Mouse (Mus musculus): ENCODE measurements around the gene Klhl1. TPM values are rescaled to one million over a fixed set of nuclear protein-coding genes. Genes with fewer than 3 reads are reported as not detected.
A peak's percentile ranks its signal among the peaks of the same experiment; 100 is the strongest.

Klhl1 gene
- 0.05 TPM in 1 of 2 replicates, not detected in the other for polyA plus RNA-seq (2015; fragmentation: Nextera tagmentation; extraction: Ambion mirVana)

- no peak within 1 kb of the TSS for H3K27ac ChIP-seq (replicated peaks)
- H3K9me3 ChIP-seq, result no peaks in the 10 kb centered on the region
- H3K4me2 ChIP-seq, result peak within 1 kb of the TSS; percentile 88
- H3K9ac ChIP-seq, result peak within 1 kb of the TSS; percentile 67
- 46% methylated on average over 13 of the region's 13 CpGs for WGBS
- no peaks in the 10 kb centered on the region for H3K36me3 ChIP-seq
- no peak for ATAC-seq (ENCODE audit: extremely low read depth, insufficient number of reproducible peaks, low FRiP score, low TSS enrichment)
- peak within 1 kb of the TSS; percentile 58 for H3K4me3 ChIP-seq
- peaks cover 23% of the 10 kb centered on the region for H3K27me3 ChIP-seq (replicated peaks)
- peaks cover 16% of the 10 kb centered on the region; the same call in 1 of the 2 replicates for H3K4me1 ChIP-seq
These were observed at the start of gene Klhl1 for GRCm38 (mm10) chr14:96518954-96519682. Gene Klhl1 (minus strand): TSS chr14:96519102.

GRCm38 (mm10) chr14:96553668-96554067 lies 34.8 kb upstream of the Klhl1 start:
- ATAC-seq (ENCODE audit: extremely low read depth, insufficient number of reproducible peaks, low FRiP score, low TSS enrichment), result no peak
- Histone ChIP-seq H3K27me3 (replicated peaks) (no peaks in the 10 kb centered on the region), H3K27ac (replicated peaks) (no peak overlapping the region), H3K9ac (no peak overlapping the region), H3K36me3 (no peaks in the 10 kb centered on the region), H3K4me2 (no peak overlapping the region), H3K4me1 (no peaks in the 10 kb centered on the region), H3K9me3 (no peaks in the 10 kb centered on the region), H3K4me3 (no peak overlapping the region)
- WGBS, result 77% methylated on average over 2 of the region's 2 CpGs

- Histone ChIP-seq H3K4me1 (peaks cover 16% of the 10 kb centered on the region; the same call in 1 of the 2 replicates), H3K27me3 (replicated peaks) (peaks cover 23% of the 10 kb centered on the region), H3K27ac (replicated peaks) (no peak overlapping the region), H3K4me2 (peak overlapping the region; percentile 88), H3K4me3 (peak overlapping the region; percentile 58), H3K36me3 (no peaks in the 10 kb centered on the region), H3K9me3 (no peaks in the 10 kb centered on the region), H3K9ac (peak overlapping the region; percentile 67)
- 2% methylated on average over 35 of the region's 35 CpGs for WGBS
- no peak for ATAC-seq (ENCODE audit: extremely low read depth, insufficient number of reproducible peaks, low FRiP score, low TSS enrichment)
These were observed 550 bp downstream of the Klhl1 start for GRCm38 (mm10) chr14:96518151-96518953.

- Histone ChIP-seq H3K4me2 (peak overlapping the region; percentile 88), H3K27me3 (replicated peaks) (peaks cover 23% of the 10 kb centered on the region), H3K9me3 (no peaks in the 10 kb centered on the region), H3K4me1 (peaks cover 16% of the 10 kb centered on the region; the same call in 1 of the 2 replicates), H3K4me3 (peak overlapping the region; percentile 58), H3K9ac (peak overlapping the region; percentile 67), H3K27ac (replicated peaks) (no peak overlapping the region), H3K36me3 (no peaks in the 10 kb centered on the region)
- no peak for ATAC-seq (ENCODE audit: extremely low read depth, insufficient number of reproducible peaks, low FRiP score, low TSS enrichment)
- 9% methylated on average over 9 of the region's 9 CpGs for WGBS
These were observed 1.2 kb downstream of the Klhl1 start for GRCm38 (mm10) chr14:96517727-96518126.

GRCm38 (mm10) chr14:96499936-96500335 lies 19.0 kb downstream of the Klhl1 start:
- H3K9me3 ChIP-seq, result no peaks in the 10 kb centered on the region
- no peak overlapping the region for H3K4me2 ChIP-seq
- H3K27me3 ChIP-seq (replicated peaks), result no peaks in the 10 kb centered on the region
- H3K36me3 ChIP-seq, result no peaks in the 10 kb centered on the region
- H3K4me1 ChIP-seq, result no peaks in the 10 kb centered on the region
- no peak overlapping the region for H3K27ac ChIP-seq (replicated peaks)
- no peak overlapping the region for H3K9ac ChIP-seq
- H3K4me3 ChIP-seq, result no peak overlapping the region
- 66% methylated on average over 2 of the region's 2 CpGs for WGBS
- no peak for ATAC-seq (ENCODE audit: extremely low read depth, insufficient number of reproducible peaks, low FRiP score, low TSS enrichment)

GRCm38 (mm10) chr14:96471812-96472211 lies 47.1 kb downstream of the Klhl1 start:
- H3K9ac ChIP-seq, result no peak overlapping the region
- 77% methylated on average over 2 of the region's 2 CpGs for WGBS
- H3K27ac ChIP-seq (replicated peaks), result no peak overlapping the region
- H3K27me3 ChIP-seq (replicated peaks), result no peaks in the 10 kb centered on the region
- H3K36me3 ChIP-seq, result no peaks in the 10 kb centered on the region
- no peak overlapping the region for H3K4me2 ChIP-seq
- no peak overlapping the region for H3K4me3 ChIP-seq
- H3K4me1 ChIP-seq, result no peaks in the 10 kb centered on the region
- no peaks in the 10 kb centered on the region for H3K9me3 ChIP-seq
- ATAC-seq (ENCODE audit: extremely low read depth, insufficient number of reproducible peaks, low FRiP score, low TSS enrichment), result no peak

GRCm38 (mm10) chr14:96471336-96471735 lies 47.6 kb downstream of the Klhl1 start:
- Histone ChIP-seq H3K9me3 (no peaks in the 10 kb centered on the region), H3K9ac (no peak overlapping the region), H3K4me1 (no peaks in the 10 kb centered on the region), H3K27ac (replicated peaks) (no peak overlapping the region), H3K36me3 (no peaks in the 10 kb centered on the region), H3K27me3 (replicated peaks) (no peaks in the 10 kb centered on the region), H3K4me3 (no peak overlapping the region), H3K4me2 (no peak overlapping the region)
- no peak for ATAC-seq (ENCODE audit: extremely low read depth, insufficient number of reproducible peaks, low FRiP score, low TSS enrichment)

- no peak for ATAC-seq (ENCODE audit: extremely low read depth, insufficient number of reproducible peaks, low FRiP score, low TSS enrichment)
- Histone ChIP-seq H3K27me3 (replicated peaks) (no peaks in the 10 kb centered on the region), H3K9ac (no peak overlapping the region), H3K4me3 (no peak overlapping the region), H3K4me2 (no peak overlapping the region), H3K9me3 (no peaks in the 10 kb centered on the region), H3K27ac (replicated peaks) (no peak overlapping the region), H3K36me3 (no peaks in the 10 kb centered on the region), H3K4me1 (no peaks in the 10 kb centered on the region)
- 70% methylated on average over 2 of the region's 2 CpGs for WGBS
These were observed 57.1 kb downstream of the Klhl1 start for GRCm38 (mm10) chr14:96461756-96462155.

GRCm38 (mm10) chr14:96392032-96392737 lies 126.7 kb downstream of the Klhl1 start:
- H3K9me3 ChIP-seq, result no peaks in the 10 kb centered on the region
- no peak overlapping the region for H3K4me3 ChIP-seq
- no peak for ATAC-seq (ENCODE audit: extremely low read depth, insufficient number of reproducible peaks, low FRiP score, low TSS enrichment)
- no peak overlapping the region for H3K27ac ChIP-seq (replicated peaks)
- no peak overlapping the region for H3K9ac ChIP-seq
- H3K4me2 ChIP-seq, result no peak overlapping the region
- H3K4me1 ChIP-seq, result no peaks in the 10 kb centered on the region
- no peaks in the 10 kb centered on the region for H3K36me3 ChIP-seq
- no peaks in the 10 kb centered on the region for H3K27me3 ChIP-seq (replicated peaks)

- Histone ChIP-seq H3K4me1 (no peaks in the 10 kb centered on the region), H3K9me3 (no peaks in the 10 kb centered on the region), H3K4me2 (no peak overlapping the region), H3K9ac (no peak overlapping the region), H3K4me3 (no peak overlapping the region), H3K27me3 (replicated peaks) (no peaks in the 10 kb centered on the region), H3K27ac (replicated peaks) (no peak overlapping the region), H3K36me3 (no peaks in the 10 kb centered on the region)
- WGBS, result 78% methylated on average over 3 of the region's 3 CpGs
- ATAC-seq (ENCODE audit: extremely low read depth, insufficient number of reproducible peaks, low FRiP score, low TSS enrichment), result no peak
These were observed 156.2 kb downstream of the Klhl1 start for GRCm38 (mm10) chr14:96362727-96363126.

- Histone ChIP-seq H3K9me3 (no peaks in the 10 kb centered on the region), H3K9ac (no peak overlapping the region), H3K36me3 (no peaks in the 10 kb centered on the region), H3K4me2 (no peak overlapping the region), H3K27me3 (replicated peaks) (no peaks in the 10 kb centered on the region), H3K27ac (replicated peaks) (no peak overlapping the region), H3K4me1 (no peaks in the 10 kb centered on the region), H3K4me3 (no peak overlapping the region)
- WGBS, result 74% methylated on average over 1 of the region's 1 CpGs
- ATAC-seq (ENCODE audit: extremely low read depth, insufficient number of reproducible peaks, low FRiP score, low TSS enrichment), result no peak
These were observed 170.7 kb downstream of the Klhl1 start for GRCm38 (mm10) chr14:96348220-96348619.

Data from heart, embryonic 13.5 days (tissue).